ENCODE assay signal across 1 mouse cellular context in genomic region chr5:139371118-139371517, GRCm38 (mm10).
TF ChIP-seq lines count a peak whose summit lies in the region.

No protein-coding gene starts in this region.

TF ChIP-seq in MEL, 35 proteins besides CTCF, POLR2A, EP300 and RAD21:
- TF ChIP-seq TCF12 (IDR thresholded peaks at IDR 0.05; ENCODE audit: low read depth, low read length), result no peak
- TF ChIP-seq MAFK (IDR thresholded peaks at IDR 0.05; ENCODE audit: borderline replicate concordance, low read depth, low read length), result 0 out of 2 replicates have a peak, but pooled peaks have one; percentile 13
